Comparison of ENCODE assay signal across 14 mouse cellular contexts in the genomic region with DNA sequence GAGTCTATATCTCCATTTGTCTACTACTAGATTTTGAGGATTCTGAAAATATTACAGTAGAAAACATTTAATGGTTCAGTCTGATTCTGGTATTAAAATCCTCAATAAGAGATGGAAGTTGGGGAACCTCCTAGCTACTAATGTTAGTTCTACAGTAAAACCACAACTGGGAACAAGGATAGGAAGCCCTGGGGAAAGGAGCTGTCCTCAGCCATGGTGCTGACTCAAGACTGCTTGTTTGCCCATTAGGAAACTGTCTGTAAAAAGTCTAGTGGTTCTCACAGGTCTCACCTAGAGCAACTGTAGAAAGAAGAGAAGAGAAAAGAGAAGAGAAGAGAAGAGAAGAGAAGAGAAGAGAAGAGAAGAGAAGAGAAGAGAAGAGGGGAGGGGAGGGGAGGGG.
DNase-seq lines count a peak whose midpoint lies in the region; ATAC-seq lines count a peak whose summit lies in the region.
"Had no signal": no experiment of that assay in that cellular context is flagged by ENCODE, and none has a peak within 500 bp of the region (broad histone marks: within the 10 kb centered on the region; RNA-seq: fewer than 3 reads in every experiment).

No protein-coding gene starts in this region.

- H3K4me1 ChIP-seq in heart, embryonic 11.5 days (ENCODE audit: control insufficient read depth, insufficient read depth, low read length), result no peaks in the 10 kb centered on the region
- H3K4me1 ChIP-seq in limb, embryonic 10.5 days, result no peaks in the 10 kb centered on the region
- H3K4me1 ChIP-seq: liver, embryonic 15.5 days; megakaryocyte, embryonic 14.5 days had no signal

- H3K27ac ChIP-seq in heart, embryonic 11.5 days (ENCODE audit: low read depth, low read length), result no peak overlapping the region
- no peak overlapping the region for H3K27ac ChIP-seq in limb, embryonic 10.5 days
- H3K27ac ChIP-seq: heart, adult 2 months; hindbrain, embryonic 14.5 days; liver, embryonic 15.5 days had no signal

- intact Hi-C loops in heart, postnatal 10 days (cut with DNase I), result no loop called here

- H3K36me3 ChIP-seq in heart, embryonic 11.5 days (ENCODE audit: control insufficient read depth, insufficient read depth, low read length), result no peaks in the 10 kb centered on the region
- H3K36me3 ChIP-seq in limb, embryonic 10.5 days, result no peaks in the 10 kb centered on the region
- H3K36me3 ChIP-seq: liver, embryonic 15.5 days had no signal

- ATAC-seq in heart, embryonic 11.5 days (replicated peaks; ENCODE audit: insufficient number of reproducible peaks, low FRiP score, low TSS enrichment), result no peak
- ATAC-seq in inflammation-experienced regulatory T-cells, adult 6 months, result no peak

- no peak overlapping the region for H3K9ac ChIP-seq in heart, embryonic 11.5 days (ENCODE audit: low read depth, low read length)
- H3K9ac ChIP-seq: hindbrain, embryonic 14.5 days; liver, embryonic 15.5 days had no signal

- peak; percentile 35 to 56 for DNase-seq in heart, postnatal 10 days
- DNase-seq in lung, postnatal 14 days, result peak; percentile 9
- DNase-seq in lung, postnatal 36 days, result no peak
- peak; percentile 15 for DNase-seq in ZHBTc4 (ENCODE audit: low read depth, low spot score)
- DNase-seq in limb, embryonic 10.5 days (ENCODE audit: low spot score), result peak; percentile 58
- no peak for DNase-seq in thymus, postnatal 36 days
- DNase-seq: cerebellum, adult 8-10 months; heart, adult 2 months had no signal

- no peaks in the 10 kb centered on the region for H3K9me3 ChIP-seq in heart, embryonic 11.5 days (replicated peaks; ENCODE audit: control insufficient read depth, low read length)
- no peaks in the 10 kb centered on the region for H3K9me3 ChIP-seq in limb, embryonic 10.5 days (replicated peaks)
- H3K9me3 ChIP-seq: liver, embryonic 15.5 days had no signal

- no peak overlapping the region for H3K4me2 ChIP-seq in heart, embryonic 11.5 days
- H3K4me2 ChIP-seq: hindbrain, embryonic 14.5 days; liver, embryonic 15.5 days had no signal

- no peaks in the 10 kb centered on the region for H3K27me3 ChIP-seq in heart, embryonic 11.5 days (ENCODE audit: control insufficient read depth, insufficient read depth, low read length)
- no peaks in the 10 kb centered on the region for H3K27me3 ChIP-seq in limb, embryonic 10.5 days (ENCODE audit: low read depth, poor library complexity, severe bottlenecking)
- H3K27me3 ChIP-seq: liver, embryonic 15.5 days; megakaryocyte, embryonic 14.5 days had no signal

- no peak overlapping the region for H3K4me3 ChIP-seq in heart, embryonic 11.5 days (ENCODE audit: low read depth, low read length)
- H3K4me3 ChIP-seq in limb, embryonic 10.5 days, result no peak overlapping the region
- H3K4me3 ChIP-seq: erythroblast, embryonic 14.5 days; heart, adult 2 months; liver, embryonic 15.5 days; megakaryocyte, embryonic 14.5 days had no signal

Comparison
In these comparisons a context has a peak if more than half of its experiments do, and no peak if none do; other contexts are left out.
1. DNase-seq: peak in heart, postnatal 10 days (2 of 2), lung, postnatal 14 days (single experiment), ZHBTc4 (single experiment) and limb, embryonic 10.5 days (single experiment); none in lung, postnatal 36 days (single experiment) and thymus, postnatal 36 days (0 of 2).